In genomic region chr1:169385740-169386424, GRCm38 (mm10) we compare ENCODE assay signal across 21 mouse cellular contexts.
DNase-seq lines count a peak whose midpoint lies in the region; ATAC-seq and TF ChIP-seq lines count a peak whose summit lies in the region.
"Had no signal": no experiment of that assay in that cellular context is flagged by ENCODE, and none has a peak within 500 bp of the region (broad histone marks: within the 10 kb centered on the region; RNA-seq: fewer than 3 reads in every experiment).

No protein-coding gene starts in this region.

- WGBS in intestine, embryonic 15.5 days: 78% methylated on average over 10 of the region's 10 CpGs
- 71% methylated on average over 10 of the region's 10 CpGs for whole genome bisulfite sequencing in intestine, postnatal 0 days
- WGBS in embryonic facial prominence, embryonic 14.5 days: 63% methylated on average over 10 of the region's 10 CpGs
- WGBS in midbrain, embryonic 10.5 days: 82% methylated on average over 10 of the region's 10 CpGs

- H3K27ac ChIP-seq in intestine, embryonic 15.5 days: no peak overlapping the region
- no peak overlapping the region for H3K27ac ChIP-seq in intestine, postnatal 0 days (ENCODE audit: low read depth, low read length)
- no peak overlapping the region for H3K27ac ChIP-seq in embryonic facial prominence, embryonic 14.5 days (replicated peaks; ENCODE audit: low read depth, low read length)
- H3K27ac ChIP-seq in midbrain, embryonic 10.5 days (replicated peaks): peak overlapping the region; percentile 59; the same call in 1 of the 2 replicates
- H3K27ac ChIP-seq: embryonic facial prominence, embryonic 13.5 days; forebrain, embryonic 12.5 days; heart, embryonic 10.5 days; layer of hippocampus, adult 2 months; lung, embryonic 15.5 days had no signal

- no peaks in the 10 kb centered on the region for H3K9me3 ChIP-seq in intestine, embryonic 15.5 days
- no peaks in the 10 kb centered on the region for H3K9me3 ChIP-seq in intestine, postnatal 0 days (ENCODE audit: control insufficient read depth)
- H3K9me3 ChIP-seq in embryonic facial prominence, embryonic 14.5 days (ENCODE audit: control insufficient read depth, low read length): no peaks in the 10 kb centered on the region
- H3K9me3 ChIP-seq in midbrain, embryonic 10.5 days (replicated peaks): no peaks in the 10 kb centered on the region
- H3K9me3 ChIP-seq: embryonic facial prominence, embryonic 13.5 days; forebrain, embryonic 12.5 days; heart, embryonic 10.5 days; lung, embryonic 15.5 days had no signal

- no peak overlapping the region for H3ac ChIP-seq in C2C12 (ENCODE audit: control insufficient read depth, insufficient read length, low read depth)

- H3K79me2 ChIP-seq in C2C12 (ENCODE audit: control insufficient read depth, insufficient read depth): no peaks in the 10 kb centered on the region

- no peak overlapping the region for H3K4me2 ChIP-seq in intestine, embryonic 15.5 days (replicated peaks)
- H3K4me2 ChIP-seq in intestine, postnatal 0 days (replicated peaks; ENCODE audit: low read depth): no peak overlapping the region
- no peak overlapping the region for H3K4me2 ChIP-seq in embryonic facial prominence, embryonic 14.5 days (ENCODE audit: low read depth, low read length)
- H3K4me2 ChIP-seq: embryonic facial prominence, embryonic 13.5 days; forebrain, embryonic 12.5 days; lung, embryonic 15.5 days had no signal

- no peak for TF ChIP-seq CTCF in intestine, postnatal 0 days (IDR thresholded peaks at IDR 0.05; ENCODE audit: low read depth)
- TF ChIP-seq CTCF in C2C12 (IDR thresholded peaks at IDR 0.05; ENCODE audit: control insufficient read depth, insufficient read depth, insufficient read length): no peak

- peak; percentile 34 for DNase-seq in embryonic facial prominence, embryonic 14.5 days (ENCODE audit: low spot score)
- DNase-seq in midbrain, embryonic 10.5 days (ENCODE audit: low spot score): no peak
- no peak for DNase-seq in right cerebral cortex, postnatal 14 days
- DNase-seq in thymus, postnatal 14 days: no peak
- DNase-seq: adrenal gland, postnatal 14 days; cerebellum, adult 9-11 months; gastrocnemius, postnatal 10 days; heart, postnatal 36 days; liver; right cerebral cortex, postnatal 25 days; thymus, adult 18-20 months had no signal

- 0 out of 2 replicates have a peak, but pooled peaks have one; percentile 41 for ATAC-seq in intestine, embryonic 15.5 days
- ATAC-seq in intestine, postnatal 0 days: no peak
- ATAC-seq in embryonic facial prominence, embryonic 14.5 days (ENCODE audit: low read depth): 0 out of 2 replicates have a peak, but pooled peaks have one; percentile 15
- ATAC-seq in activated CD4-positive, CD25-positive, alpha-beta regulatory T cell, adult 4 months: no peak

- H3K27me3 ChIP-seq in intestine, embryonic 15.5 days (replicated peaks): no peaks in the 10 kb centered on the region
- H3K27me3 ChIP-seq in intestine, postnatal 0 days (replicated peaks; ENCODE audit: control insufficient read depth, insufficient read depth, low read length): no peaks in the 10 kb centered on the region
- H3K27me3 ChIP-seq in C2C12 (ENCODE audit: control insufficient read depth, insufficient read depth, insufficient read length): no peaks in the 10 kb centered on the region
- H3K27me3 ChIP-seq in embryonic facial prominence, embryonic 14.5 days (replicated peaks; ENCODE audit: control insufficient read depth, insufficient read depth, low read length): no peaks in the 10 kb centered on the region
- no peaks in the 10 kb centered on the region for H3K27me3 ChIP-seq in midbrain, embryonic 10.5 days (ENCODE audit: low read depth, poor library complexity, severe bottlenecking)
- H3K27me3 ChIP-seq: embryonic facial prominence, embryonic 13.5 days; forebrain, embryonic 12.5 days; lung, embryonic 15.5 days had no signal

- no peaks in the 10 kb centered on the region for H3K4me1 ChIP-seq in intestine, embryonic 15.5 days (replicated peaks)
- no peaks in the 10 kb centered on the region for H3K4me1 ChIP-seq in intestine, postnatal 0 days (replicated peaks; ENCODE audit: control insufficient read depth, insufficient read depth, low read length)
- H3K4me1 ChIP-seq in embryonic facial prominence, embryonic 14.5 days (ENCODE audit: control insufficient read depth, insufficient read depth, low read length): no peaks in the 10 kb centered on the region
- peaks cover 17% of the 10 kb centered on the region for H3K4me1 ChIP-seq in midbrain, embryonic 10.5 days
- H3K4me1 ChIP-seq: embryonic facial prominence, embryonic 13.5 days; heart, embryonic 10.5 days; lung, embryonic 15.5 days had no signal

- no peaks in the 10 kb centered on the region for H3K36me3 ChIP-seq in intestine, embryonic 15.5 days
- no peaks in the 10 kb centered on the region for H3K36me3 ChIP-seq in intestine, postnatal 0 days (ENCODE audit: control insufficient read depth, insufficient read depth)
- no peaks in the 10 kb centered on the region for H3K36me3 ChIP-seq in C2C12 (ENCODE audit: control insufficient read depth, insufficient read depth)
- no peaks in the 10 kb centered on the region for H3K36me3 ChIP-seq in embryonic facial prominence, embryonic 14.5 days (ENCODE audit: control insufficient read depth, insufficient read depth, low read length)
- no peaks in the 10 kb centered on the region for H3K36me3 ChIP-seq in midbrain, embryonic 10.5 days
- H3K36me3 ChIP-seq: embryonic facial prominence, embryonic 13.5 days; forebrain, embryonic 12.5 days; G1E; heart, embryonic 10.5 days; lung, embryonic 15.5 days had no signal

- no peak overlapping the region for H3K9ac ChIP-seq in intestine, embryonic 15.5 days
- H3K9ac ChIP-seq in intestine, postnatal 0 days (ENCODE audit: low read depth, low read length): no peak overlapping the region
- no peak overlapping the region for H3K9ac ChIP-seq in embryonic facial prominence, embryonic 14.5 days (ENCODE audit: low read depth, low read length)
- H3K9ac ChIP-seq: embryonic facial prominence, embryonic 13.5 days; forebrain, embryonic 12.5 days; lung, embryonic 15.5 days had no signal

- H3K4me3 ChIP-seq in intestine, embryonic 15.5 days (replicated peaks): no peak overlapping the region
- no peak overlapping the region for H3K4me3 ChIP-seq in intestine, postnatal 0 days (ENCODE audit: low read depth, low read length)
- H3K4me3 ChIP-seq in C2C12 (ENCODE audit: insufficient read depth, poor library complexity, severe bottlenecking): no peak overlapping the region
- no peak overlapping the region for H3K4me3 ChIP-seq in embryonic facial prominence, embryonic 14.5 days (ENCODE audit: low read depth, low read length)
- H3K4me3 ChIP-seq in midbrain, embryonic 10.5 days: no peak overlapping the region
- H3K4me3 ChIP-seq: embryonic facial prominence, embryonic 13.5 days; forebrain, embryonic 12.5 days; heart, embryonic 10.5 days; layer of hippocampus, adult 2 months; lung, embryonic 15.5 days had no signal

- H3K79me3 ChIP-seq in C2C12 (ENCODE audit: low read depth): no peaks in the 10 kb centered on the region

TF ChIP-seq in C2C12, 6 proteins besides CTCF, POLR2A, EP300 and RAD21:
- TF ChIP-seq MAX (IDR thresholded peaks at IDR 0.05): no peak
- peak; percentile 98 for TF ChIP-seq MYOD1 (IDR thresholded peaks at IDR 0.05; ENCODE audit: control insufficient read depth, insufficient read length, low read depth)

Comparison
In these comparisons a context has a peak if more than half of its experiments do, and no peak if none do; other contexts are left out.
1. ATAC-seq: peak in intestine, embryonic 15.5 days (single experiment) and embryonic facial prominence, embryonic 14.5 days (single experiment); none in intestine, postnatal 0 days (single experiment) and activated CD4-positive, CD25-positive, alpha-beta regulatory T cell, adult 4 months (single experiment).